Mouse (Mus musculus): ENCODE results near the gene Morn5. TPM values are rescaled to one million over a fixed set of nuclear protein-coding genes. Genes with fewer than 3 reads are reported as not detected.

Gene Morn5
- total and polyA plus RNA-seq, 3 experiments: 0.61 TPM; not detected in 2

DNA sequence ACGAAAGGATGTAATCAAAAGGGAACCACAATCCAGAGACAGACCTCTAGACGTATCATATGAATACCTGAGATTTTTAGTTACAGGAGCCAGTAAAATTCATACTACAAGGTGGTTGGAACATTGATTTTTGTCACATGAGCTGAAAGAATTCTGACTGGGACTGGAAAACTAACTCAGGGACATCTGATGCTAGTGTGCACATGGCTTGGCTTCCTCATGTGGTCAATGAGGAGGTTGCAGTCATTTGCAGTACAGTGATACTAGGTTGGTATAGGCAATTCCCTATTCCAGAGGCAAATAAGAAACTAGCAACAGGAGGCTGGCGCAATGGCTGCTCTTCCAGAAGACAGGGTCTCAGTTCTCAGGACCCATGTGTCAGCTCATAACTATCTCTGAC is 63.4 kb downstream of the Morn5 start:
- DNase-seq: no peak
- Histone ChIP-seq H3K9ac (ENCODE audit: low read depth, low read length) (no peak overlapping the region), H3K4me1 (ENCODE audit: control insufficient read depth, insufficient read depth, low read length) (no peaks in the 10 kb centered on the region), H3K27me3 (ENCODE audit: control insufficient read depth, insufficient read depth, low read length) (no peaks in the 10 kb centered on the region), H3K4me3 (no peak overlapping the region), H3K79me2 (replicated peaks; ENCODE audit: control insufficient read depth, insufficient read depth, low read length) (no peaks in the 10 kb centered on the region), H3K27ac (no peak overlapping the region), H3K36me3 (ENCODE audit: control insufficient read depth, insufficient read depth, low read length) (no peaks in the 10 kb centered on the region)
- intact Hi-C loops (cut with DNase I): no loop called here
- 80% methylated on average over 3 of the region's 3 CpGs for WGBS
- TF ChIP-seq EP300 (IDR thresholded peaks at IDR 0.05; ENCODE audit: insufficient read depth, low read depth, low read length) (no peak), POLR2A (IDR thresholded peaks at IDR 0.05; ENCODE audit: insufficient read depth, low read depth, low read length) (no peak), CTCF (IDR thresholded peaks at IDR 0.05) (0 out of 2 replicates have a peak, but pooled peaks have one; percentile 8)

GRCm38 (mm10) chr2:36126795-36127429 is 77.7 kb downstream of the Morn5 start:
- H3K27me3 ChIP-seq (ENCODE audit: control insufficient read depth, insufficient read depth, low read length): no peaks in the 10 kb centered on the region
- peaks cover 18% of the 10 kb centered on the region for H3K4me1 ChIP-seq (ENCODE audit: control insufficient read depth, insufficient read depth, low read length)
- DNase-seq: no peak
- H3K79me2 ChIP-seq (replicated peaks; ENCODE audit: control insufficient read depth, insufficient read depth, low read length): peaks cover 5% of the 10 kb centered on the region
- H3K9ac ChIP-seq (ENCODE audit: low read depth, low read length): no peak overlapping the region
- H3K36me3 ChIP-seq (ENCODE audit: control insufficient read depth, insufficient read depth, low read length): peaks cover 54% of the 10 kb centered on the region
- no peak overlapping the region for H3K4me3 ChIP-seq
- no peak overlapping the region; the same call in 1 of the 2 replicates for H3K27ac ChIP-seq
- TF ChIP-seq POLR2A (IDR thresholded peaks at IDR 0.05; ENCODE audit: insufficient read depth, low read depth, low read length) (no peak), EP300 (IDR thresholded peaks at IDR 0.05; ENCODE audit: insufficient read depth, low read depth, low read length) (no peak), CTCF (IDR thresholded peaks at IDR 0.05) (no peak)
- intact Hi-C loops (cut with DNase I): loop anchor here (5.0 kb wide), 2 partner anchors 70 to 95 kb away; no protein-coding TSS in a partner anchor
- 88% methylated on average over 9 of the region's 9 CpGs for WGBS

- DNase-seq: peak in 1 of 2 experiments; percentile 42
- peaks cover 58% of the 10 kb centered on the region for H3K36me3 ChIP-seq (ENCODE audit: control insufficient read depth, insufficient read depth, low read length)
- H3K27ac ChIP-seq: peak overlapping the region; percentile 70
- 39% methylated on average over 4 of the region's 4 CpGs for WGBS
- no peak overlapping the region for H3K4me3 ChIP-seq
- no peaks in the 10 kb centered on the region for H3K27me3 ChIP-seq (ENCODE audit: control insufficient read depth, insufficient read depth, low read length)
- TF ChIP-seq EP300 (IDR thresholded peaks at IDR 0.05; ENCODE audit: insufficient read depth, low read depth, low read length) (peak; percentile 86), CTCF (IDR thresholded peaks at IDR 0.05) (no peak), POLR2A (IDR thresholded peaks at IDR 0.05; ENCODE audit: insufficient read depth, low read depth, low read length) (no peak)
- H3K4me1 ChIP-seq (ENCODE audit: control insufficient read depth, insufficient read depth, low read length): peaks cover 18% of the 10 kb centered on the region
- H3K9ac ChIP-seq (ENCODE audit: low read depth, low read length): no peak overlapping the region
- H3K79me2 ChIP-seq (replicated peaks; ENCODE audit: control insufficient read depth, insufficient read depth, low read length): peaks cover 5% of the 10 kb centered on the region
- intact Hi-C loops (cut with DNase I): loop anchor here (5.0 kb wide), 2 partner anchors 69 to 96 kb away; no protein-coding TSS in a partner anchor
These were observed 78.7 kb downstream of the Morn5 start for GRCm38 (mm10) chr2:36127973-36128372.

DNA sequence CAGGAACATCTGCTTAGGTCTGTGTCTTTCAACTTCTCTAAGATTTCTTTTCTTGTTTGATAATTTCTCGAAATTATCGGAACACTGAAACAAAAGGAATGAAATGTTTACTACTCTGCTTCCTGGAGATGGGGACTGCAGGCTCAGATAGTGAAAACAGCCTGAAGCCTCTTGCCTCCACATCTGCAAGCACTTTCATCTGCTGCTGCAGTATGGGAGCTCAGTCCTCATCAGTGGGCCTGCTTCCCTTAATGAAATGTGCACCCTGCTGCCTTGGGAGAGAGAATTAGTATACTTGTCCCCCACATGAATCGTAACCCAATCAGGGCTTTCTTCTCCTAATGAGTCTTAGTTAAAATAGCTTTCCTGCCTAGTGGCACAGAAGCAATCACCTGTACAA is 79.8 kb downstream of the Morn5 start:
- peaks cover 5% of the 10 kb centered on the region for H3K79me2 ChIP-seq (replicated peaks; ENCODE audit: control insufficient read depth, insufficient read depth, low read length)
- no peak overlapping the region for H3K4me3 ChIP-seq
- no peak for DNase-seq
- 50% methylated on average over 3 of the region's 3 CpGs for whole genome bisulfite sequencing
- intact Hi-C loops (cut with DNase I): loop anchor here (5.0 kb wide), 2 partner anchors 68 to 97 kb away; no protein-coding TSS in a partner anchor
- H3K36me3 ChIP-seq (ENCODE audit: control insufficient read depth, insufficient read depth, low read length): peaks cover 69% of the 10 kb centered on the region
- TF ChIP-seq EP300 (IDR thresholded peaks at IDR 0.05; ENCODE audit: insufficient read depth, low read depth, low read length) (no peak), POLR2A (IDR thresholded peaks at IDR 0.05; ENCODE audit: insufficient read depth, low read depth, low read length) (no peak)
- H3K9ac ChIP-seq (ENCODE audit: low read depth, low read length): no peak overlapping the region
- H3K4me1 ChIP-seq (ENCODE audit: control insufficient read depth, insufficient read depth, low read length): peaks cover 18% of the 10 kb centered on the region
- H3K27me3 ChIP-seq (ENCODE audit: control insufficient read depth, insufficient read depth, low read length): no peaks in the 10 kb centered on the region
- peak overlapping the region; percentile 70 for H3K27ac ChIP-seq

Other genes starting within 250 kb of the Morn5 start
- gene Ttll11, start 69.5 kb upstream of the Morn5 start, total RNA-seq (2021): 1 to 10 TPM; 1.5 to 2.2 TPM
- 1.2 and 2.8 TPM in 2 replicates for gene Ttll11, start 69.5 kb upstream of the Morn5 start, polyA plus RNA-seq (2012; rRNA removed)
- 100 to 1,000 TPM; 605 to 690 TPM for gene Ndufa8, start 52 bp upstream of the Morn5 start, total RNA-seq (2021)
- 406 and 431 TPM in 2 replicates for gene Ndufa8, start 52 bp upstream of the Morn5 start, polyA plus RNA-seq (2012; rRNA removed)
- 1 to 10 TPM; 2.0 to 4.7 TPM for gene Lhx6, start 56.0 kb downstream of the Morn5 start, total RNA-seq (2021)
- gene Lhx6, start 56.0 kb downstream of the Morn5 start, polyA plus RNA-seq (2012; rRNA removed): 2.7 and 3.2 TPM in 2 replicates
- gene Mrrf, start 86.9 kb downstream of the Morn5 start, total RNA-seq (2021): 10 to 100 TPM; 36.2 to 46.8 TPM
- gene Mrrf, start 86.9 kb downstream of the Morn5 start, polyA plus RNA-seq (2012; rRNA removed): 70.1 and 71.7 TPM in 2 replicates
- 10 to 100 TPM; 31.7 to 33.9 TPM for gene Rbm18, start 87.3 kb downstream of the Morn5 start, total RNA-seq (2021)
- 15.4 and 33.0 TPM in 2 replicates for gene Rbm18, start 87.3 kb downstream of the Morn5 start, polyA plus RNA-seq (2012; rRNA removed)
- gene Ptgs1, start 181.0 kb downstream of the Morn5 start, total RNA-seq (2021): 10 to 100 TPM; 14.4 to 15.8 TPM
- 20.0 and 22.3 TPM in 2 replicates for gene Ptgs1, start 181.0 kb downstream of the Morn5 start, polyA plus RNA-seq (2012; rRNA removed)